Mouse (Mus musculus): ENCODE results near the gene Macrod2. TPM values are rescaled to one million over a fixed set of nuclear protein-coding genes. Genes with fewer than 3 reads are reported as not detected.
A peak's percentile ranks its signal among the peaks of the same experiment; 100 is the strongest.

The Macrod2 gene
- polyA plus RNA-seq, 1 experiment from 2014 or later = 75.4 TPM

- H3K9ac ChIP-seq (replicated peaks) = no peak overlapping the region
- H3K27ac ChIP-seq = peak overlapping the region; percentile 78
- H3K9me3 ChIP-seq = no peaks in the 10 kb centered on the region
- peak; percentile 95 for ATAC-seq
- no peaks in the 10 kb centered on the region for H3K27me3 ChIP-seq
- no peaks in the 10 kb centered on the region for H3K36me3 ChIP-seq
- 2% methylated on average over 4 of the region's 4 CpGs for WGBS
- H3K4me3 ChIP-seq (replicated peaks) = no peak overlapping the region
- peak overlapping the region; percentile 34 for H3K4me2 ChIP-seq (replicated peaks)
- peaks cover 12% of the 10 kb centered on the region for H3K4me1 ChIP-seq (replicated peaks)
These were observed 661.8 kb downstream of the Macrod2 start for GRCm38 (mm10) chr2:141056685-141057454.

GRCm38 (mm10) chr2:141057455-141057833 is 662.3 kb downstream of the Macrod2 start:
- Histone ChIP-seq H3K9ac (replicated peaks) (0 out of 2 replicates have a peak overlapping the region, but pooled peaks have one; percentile 16), H3K4me1 (replicated peaks) (peaks cover 12% of the 10 kb centered on the region), H3K9me3 (no peaks in the 10 kb centered on the region), H3K36me3 (no peaks in the 10 kb centered on the region), H3K4me2 (replicated peaks) (peak overlapping the region; percentile 34), H3K4me3 (replicated peaks) (no peak overlapping the region), H3K27me3 (no peaks in the 10 kb centered on the region), H3K27ac (peak overlapping the region; percentile 78)
- WGBS = 1% methylated on average over 4 of the region's 4 CpGs
- ATAC-seq = peak; percentile 74

- no peaks in the 10 kb centered on the region for H3K27me3 ChIP-seq
- H3K4me1 ChIP-seq (replicated peaks) = peaks cover 11% of the 10 kb centered on the region; the same call in 1 of the 2 replicates
- H3K27ac ChIP-seq = peak overlapping the region; percentile 36; the same call in 1 of the 2 replicates
- no peak overlapping the region for H3K4me3 ChIP-seq (replicated peaks)
- H3K9ac ChIP-seq (replicated peaks) = no peak overlapping the region
- no peaks in the 10 kb centered on the region for H3K36me3 ChIP-seq
- H3K4me2 ChIP-seq (replicated peaks) = no peak overlapping the region
- peak; percentile 94 for ATAC-seq
- no peaks in the 10 kb centered on the region for H3K9me3 ChIP-seq
- WGBS = 20% methylated on average over 8 of the region's 8 CpGs
These were observed 679.1 kb downstream of the Macrod2 start for GRCm38 (mm10) chr2:141073981-141074855.

- Histone ChIP-seq H3K4me3 (replicated peaks) (no peak overlapping the region), H3K9me3 (no peaks in the 10 kb centered on the region), H3K9ac (replicated peaks) (no peak overlapping the region), H3K4me2 (replicated peaks) (no peak overlapping the region), H3K27ac (no peak overlapping the region), H3K36me3 (no peaks in the 10 kb centered on the region), H3K27me3 (no peaks in the 10 kb centered on the region), H3K4me1 (replicated peaks) (peaks cover 7% of the 10 kb centered on the region; the same call in 1 of the 2 replicates)
- no peak for ATAC-seq
These were observed 683.1 kb downstream of the Macrod2 start for GRCm38 (mm10) chr2:141078221-141078620.

- Histone ChIP-seq H3K4me3 (replicated peaks) (no peak overlapping the region), H3K4me1 (replicated peaks) (no peaks in the 10 kb centered on the region), H3K4me2 (replicated peaks) (no peak overlapping the region), H3K36me3 (no peaks in the 10 kb centered on the region), H3K9ac (replicated peaks) (no peak overlapping the region), H3K27ac (no peak overlapping the region), H3K27me3 (no peaks in the 10 kb centered on the region), H3K9me3 (no peaks in the 10 kb centered on the region)
- WGBS = 85% methylated on average over 3 of the region's 3 CpGs
- no peak for ATAC-seq
These were observed 696.2 kb downstream of the Macrod2 start for GRCm38 (mm10) chr2:141091320-141091719.

GRCm38 (mm10) chr2:141117579-141117978 is 722.5 kb downstream of the Macrod2 start:
- 78% methylated on average over 1 of the region's 1 CpGs for WGBS
- Histone ChIP-seq H3K9me3 (no peaks in the 10 kb centered on the region), H3K27ac (no peak overlapping the region), H3K27me3 (no peaks in the 10 kb centered on the region), H3K4me1 (replicated peaks) (no peaks in the 10 kb centered on the region), H3K4me2 (replicated peaks) (no peak overlapping the region), H3K9ac (replicated peaks) (no peak overlapping the region), H3K4me3 (replicated peaks) (no peak overlapping the region), H3K36me3 (no peaks in the 10 kb centered on the region)
- no peak for ATAC-seq

GRCm38 (mm10) chr2:141123875-141124274 is 728.8 kb downstream of the Macrod2 start:
- Histone ChIP-seq H3K4me1 (replicated peaks) (no peaks in the 10 kb centered on the region), H3K36me3 (no peaks in the 10 kb centered on the region), H3K27ac (no peak overlapping the region), H3K9me3 (no peaks in the 10 kb centered on the region), H3K4me3 (replicated peaks) (no peak overlapping the region), H3K27me3 (no peaks in the 10 kb centered on the region), H3K9ac (replicated peaks) (no peak overlapping the region), H3K4me2 (replicated peaks) (no peak overlapping the region)
- 83% methylated on average over 1 of the region's 1 CpGs for WGBS
- no peak for ATAC-seq

GRCm38 (mm10) chr2:141125638-141126037 is 730.5 kb downstream of the Macrod2 start:
- H3K9me3 ChIP-seq = no peaks in the 10 kb centered on the region
- ATAC-seq = no peak

GRCm38 (mm10) chr2:141142266-141142665 is 747.2 kb downstream of the Macrod2 start:
- Histone ChIP-seq H3K4me2 (replicated peaks) (no peak overlapping the region), H3K4me3 (replicated peaks) (no peak overlapping the region), H3K9ac (replicated peaks) (no peak overlapping the region), H3K9me3 (no peaks in the 10 kb centered on the region), H3K27ac (no peak overlapping the region), H3K36me3 (no peaks in the 10 kb centered on the region), H3K27me3 (no peaks in the 10 kb centered on the region), H3K4me1 (replicated peaks) (no peaks in the 10 kb centered on the region; the same call in 1 of the 2 replicates)
- 45% methylated on average over 2 of the region's 2 CpGs for WGBS
- no peak for ATAC-seq

More at GRCm38 (mm10) chr2:141125638-141126037, 730.5 kb downstream of the Macrod2 start:
- Histone ChIP-seq H3K27ac (no peak overlapping the region), H3K4me1 (replicated peaks) (no peaks in the 10 kb centered on the region), H3K9ac (replicated peaks) (no peak overlapping the region), H3K27me3 (no peaks in the 10 kb centered on the region), H3K4me3 (replicated peaks) (no peak overlapping the region), H3K36me3 (no peaks in the 10 kb centered on the region), H3K4me2 (replicated peaks) (no peak overlapping the region)

GRCm38 (mm10) chr2:141152011-141152772 is 757.1 kb downstream of the Macrod2 start:
- Histone ChIP-seq H3K4me1 (replicated peaks) (peaks cover 17% of the 10 kb centered on the region), H3K4me2 (replicated peaks) (no peak overlapping the region), H3K27me3 (no peaks in the 10 kb centered on the region), H3K9ac (replicated peaks) (no peak overlapping the region), H3K36me3 (no peaks in the 10 kb centered on the region), H3K27ac (peak overlapping the region; percentile 45), H3K4me3 (replicated peaks) (no peak overlapping the region), H3K9me3 (no peaks in the 10 kb centered on the region)
- ATAC-seq = peak; percentile 92
- 32% methylated on average over 7 of the region's 7 CpGs for WGBS

GRCm38 (mm10) chr2:141155972-141156371 is 760.9 kb downstream of the Macrod2 start:
- no peak overlapping the region for H3K4me2 ChIP-seq (replicated peaks)
- ATAC-seq = no peak
- no peaks in the 10 kb centered on the region for H3K9me3 ChIP-seq
- H3K4me3 ChIP-seq (replicated peaks) = no peak overlapping the region
- peaks cover 32% of the 10 kb centered on the region for H3K4me1 ChIP-seq (replicated peaks)
- H3K9ac ChIP-seq (replicated peaks) = no peak overlapping the region
- H3K36me3 ChIP-seq = no peaks in the 10 kb centered on the region
- no peak overlapping the region for H3K27ac ChIP-seq
- H3K27me3 ChIP-seq = no peaks in the 10 kb centered on the region
- 64% methylated on average over 4 of the region's 4 CpGs for WGBS
